Mouse (Mus musculus) liver, postnatal 0 days (tissue): ENCODE measurements at regions not wholly inside any gene's neighbourhood (a gene's known extent, or its start where the extent isn't known, plus 50 kb on each side); places are given as distances from the start of the nearest gene placed in this dataset.

Experiments used
- CTCF ChIP-seq: sonication (generic); IDR thresholded peaks from 2 replicates; pipeline ENCODE4 v1.5.1; 2016; ENCODE audit warnings: antibody characterized with exemption, low read depth
- EP300 ChIP-seq: IDR thresholded peaks from 2 replicates; pipeline ENCODE4 v1.6.1; 2016; ENCODE audit warnings: antibody characterized with exemption, low read depth, mild to moderate bottlenecking

DNA sequence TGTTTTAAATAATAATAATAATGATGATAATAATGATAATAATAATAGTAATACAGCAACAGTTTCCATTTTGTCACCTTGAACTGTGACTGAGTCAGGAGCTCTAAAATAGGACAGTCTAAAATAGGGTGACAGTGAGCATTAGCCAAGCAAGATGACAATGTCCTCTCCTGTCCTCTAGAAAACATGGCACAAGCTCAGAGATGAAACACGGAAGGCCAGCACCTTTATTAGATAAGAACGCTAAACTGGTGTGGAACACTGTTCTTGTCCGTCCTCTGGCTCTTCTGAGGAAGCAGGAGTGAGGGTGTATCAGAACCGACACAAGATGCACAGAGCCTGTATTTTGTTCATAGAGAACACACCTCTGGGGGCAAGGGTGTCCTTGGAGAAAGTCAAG is 459.0 kb downstream of the Gja1 start:
- TF ChIP-seq CTCF (no peak), EP300 (no peak)
